Comparison of ENCODE assay signal across 11 mouse cellular contexts in the genomic region with DNA sequence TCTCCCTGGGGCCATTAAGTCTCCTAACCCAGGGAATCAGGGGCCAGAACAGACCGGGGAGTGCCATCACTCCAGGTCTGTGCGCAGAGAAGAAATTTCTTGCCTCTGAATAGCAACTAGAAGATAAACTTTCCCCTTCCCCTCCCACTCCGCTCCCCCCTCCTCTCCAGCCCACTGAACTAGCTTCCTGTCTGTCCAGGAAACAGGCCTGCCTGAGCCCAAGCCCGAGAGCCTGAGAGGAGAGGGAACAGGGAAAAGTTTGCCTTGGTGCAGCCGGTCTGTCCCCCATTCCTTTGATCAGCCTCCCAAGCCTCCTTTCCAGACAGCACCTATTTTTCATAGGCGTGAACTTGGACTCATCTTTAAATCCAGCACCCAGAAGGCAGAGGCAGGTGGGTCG. TPM values are rescaled to one million over a fixed set of nuclear protein-coding genes. Genes with fewer than 3 reads are reported as not detected.
DNase-seq lines count a peak whose midpoint lies in the region; ATAC-seq and TF ChIP-seq lines count a peak whose summit lies in the region.
"Had no signal": no experiment of that assay in that cellular context is flagged by ENCODE, and none has a peak within 500 bp of the region (broad histone marks: within the 10 kb centered on the region; RNA-seq: fewer than 3 reads in every experiment).

No protein-coding gene starts in this region.

- no peak for TF ChIP-seq CTCF in lung, embryonic 14.5 days (IDR thresholded peaks at IDR 0.05; ENCODE audit: low read depth)

- no peak overlapping the region for H3K4me2 ChIP-seq in hindbrain, embryonic 11.5 days (replicated peaks; ENCODE audit: low read depth, low read length)
- H3K4me2 ChIP-seq in intestine, embryonic 16.5 days (ENCODE audit: low read depth, low read length) = no peak overlapping the region
- no peak overlapping the region for H3K4me2 ChIP-seq in lung, embryonic 14.5 days

- no peak overlapping the region for H3K4me3 ChIP-seq in hindbrain, embryonic 10.5 days
- H3K4me3 ChIP-seq in hindbrain, embryonic 11.5 days (ENCODE audit: low read depth, low read length) = no peak overlapping the region
- H3K4me3 ChIP-seq in embryonic facial prominence, embryonic 10.5 days = no peak overlapping the region
- no peak overlapping the region for H3K4me3 ChIP-seq in intestine, embryonic 16.5 days (ENCODE audit: low read length)
- H3K4me3 ChIP-seq in lung, embryonic 14.5 days (ENCODE audit: low read depth, low read length) = no peak overlapping the region

- WGBS in hindbrain, embryonic 10.5 days = 60% methylated on average over 7 of the region's 7 CpGs
- 62% methylated on average over 7 of the region's 7 CpGs for WGBS in hindbrain, embryonic 11.5 days
- 52% methylated on average over 7 of the region's 7 CpGs for WGBS in embryonic facial prominence, embryonic 10.5 days
- WGBS in intestine, embryonic 16.5 days = 30% methylated on average over 7 of the region's 7 CpGs
- WGBS in lung, embryonic 14.5 days = 24% methylated on average over 7 of the region's 7 CpGs

- no peaks in the 10 kb centered on the region for H3K9me3 ChIP-seq in hindbrain, embryonic 10.5 days
- H3K9me3 ChIP-seq in hindbrain, embryonic 11.5 days (ENCODE audit: control insufficient read depth, low read length) = no peaks in the 10 kb centered on the region
- H3K9me3 ChIP-seq in embryonic facial prominence, embryonic 10.5 days = peaks cover under 1% of the 10 kb centered on the region; the same call in 1 of the 2 replicates
- H3K9me3 ChIP-seq in intestine, embryonic 16.5 days (ENCODE audit: control insufficient read depth, low read length) = no peaks in the 10 kb centered on the region
- no peaks in the 10 kb centered on the region for H3K9me3 ChIP-seq in lung, embryonic 14.5 days (ENCODE audit: low read depth, low read length)

- intact Hi-C loops in gastrocnemius, postnatal 36 days (cut with DNase I) = no loop called here

- no peak overlapping the region for H3K9ac ChIP-seq in hindbrain, embryonic 11.5 days (ENCODE audit: low read depth, low read length)
- 0 out of 2 replicates have a peak overlapping the region, but pooled peaks have one; percentile 2 for H3K9ac ChIP-seq in intestine, embryonic 16.5 days (ENCODE audit: low read depth, low read length)
- H3K9ac ChIP-seq in lung, embryonic 14.5 days = no peak overlapping the region

- DNase-seq in hindbrain, embryonic 10.5 days (ENCODE audit: low spot score) = no peak
- no peak for DNase-seq in hindbrain, embryonic 11.5 days (ENCODE audit: low spot score)
- DNase-seq in embryonic facial prominence, embryonic 10.5 days (ENCODE audit: low spot score) = no peak
- peak; percentile 55 for DNase-seq in lung, embryonic 14.5 days
- no peak for DNase-seq in urinary bladder, postnatal 4 days (ENCODE audit: low spot score in 2 of 2)
- DNase-seq in gastrocnemius, postnatal 36 days = no peak
- DNase-seq in thymus, postnatal 10 days (ENCODE audit: low spot score in 2 of 2) = no peak
- DNase-seq: adrenal gland, adult 2 months; gastrocnemius, postnatal 25 days; midbrain, embryonic 14.5 days had no signal

- H3K4me1 ChIP-seq in hindbrain, embryonic 10.5 days (replicated peaks) = peaks cover 89% of the 10 kb centered on the region
- H3K4me1 ChIP-seq in hindbrain, embryonic 11.5 days (replicated peaks; ENCODE audit: control insufficient read depth, insufficient read depth, low read length) = peaks cover 19% of the 10 kb centered on the region
- H3K4me1 ChIP-seq in embryonic facial prominence, embryonic 10.5 days = peaks cover 93% of the 10 kb centered on the region
- peaks cover 36% of the 10 kb centered on the region for H3K4me1 ChIP-seq in intestine, embryonic 16.5 days (ENCODE audit: control insufficient read depth, insufficient read depth, low read length)
- peaks cover 50% of the 10 kb centered on the region for H3K4me1 ChIP-seq in lung, embryonic 14.5 days (ENCODE audit: insufficient read depth)

- no peaks in the 10 kb centered on the region for H3K27me3 ChIP-seq in hindbrain, embryonic 10.5 days (ENCODE audit: insufficient read depth, poor library complexity, severe bottlenecking)
- no peaks in the 10 kb centered on the region for H3K27me3 ChIP-seq in hindbrain, embryonic 11.5 days (ENCODE audit: control insufficient read depth, insufficient read depth, low read length)
- H3K27me3 ChIP-seq in embryonic facial prominence, embryonic 10.5 days (replicated peaks; ENCODE audit: low read depth, poor library complexity, severe bottlenecking) = no peaks in the 10 kb centered on the region
- H3K27me3 ChIP-seq in intestine, embryonic 16.5 days (replicated peaks; ENCODE audit: control insufficient read depth, insufficient read depth, low read length) = no peaks in the 10 kb centered on the region
- no peaks in the 10 kb centered on the region for H3K27me3 ChIP-seq in lung, embryonic 14.5 days (ENCODE audit: insufficient read depth, low read length)

- ATAC-seq in hindbrain, embryonic 11.5 days (ENCODE audit: low FRiP score) = no peak
- ATAC-seq in intestine, embryonic 16.5 days = no peak
- ATAC-seq in lung, embryonic 14.5 days (ENCODE audit: insufficient read depth) = no peak

- no peaks in the 10 kb centered on the region for H3K36me3 ChIP-seq in hindbrain, embryonic 10.5 days
- H3K36me3 ChIP-seq in hindbrain, embryonic 11.5 days (ENCODE audit: control insufficient read depth, insufficient read depth, low read length) = no peaks in the 10 kb centered on the region
- no peaks in the 10 kb centered on the region for H3K36me3 ChIP-seq in embryonic facial prominence, embryonic 10.5 days (replicated peaks)
- no peaks in the 10 kb centered on the region for H3K36me3 ChIP-seq in intestine, embryonic 16.5 days (ENCODE audit: control insufficient read depth, insufficient read depth, low read length)
- H3K36me3 ChIP-seq in lung, embryonic 14.5 days (ENCODE audit: insufficient read depth) = no peaks in the 10 kb centered on the region

- H3K27ac ChIP-seq in hindbrain, embryonic 10.5 days = peak overlapping the region; percentile 83
- no peak overlapping the region for H3K27ac ChIP-seq in hindbrain, embryonic 11.5 days (ENCODE audit: low read depth, low read length)
- H3K27ac ChIP-seq in embryonic facial prominence, embryonic 10.5 days (replicated peaks) = peak overlapping the region; percentile 95
- peak overlapping the region; percentile 3; the same call in 1 of the 2 replicates for H3K27ac ChIP-seq in intestine, embryonic 16.5 days (ENCODE audit: low read length)
- H3K27ac ChIP-seq in lung, embryonic 14.5 days (ENCODE audit: low read depth) = peak overlapping the region; percentile 39

RNA-seq across cellular contexts. Expression of a gene that starts 48.2 kb away (rescaled TPM):
- 140 and 180 TPM in 2 replicates for polyA plus RNA-seq in hindbrain, embryonic 10.5 days (2016; fragmentation: Nextera tagmentation; extraction: Ambion mirVana)
- 141 and 159 TPM in 2 replicates for polyA plus RNA-seq in hindbrain, embryonic 11.5 days (2014; fragmentation: Nextera tagmentation; extraction: Ambion mirVana)
- 147 TPM in 2 replicates for polyA plus RNA-seq in embryonic facial prominence, embryonic 10.5 days (2016; fragmentation: Nextera tagmentation; extraction: Ambion mirVana)
- polyA plus RNA-seq in intestine, embryonic 16.5 days (2015; fragmentation: Nextera tagmentation; extraction: Ambion mirVana) = 38.0 and 53.4 TPM in 2 replicates
- 69.5 and 80.2 TPM in 2 replicates for polyA plus RNA-seq in lung, embryonic 14.5 days (2014; fragmentation: Nextera tagmentation; extraction: Ambion mirVana)
- total RNA-seq in gastrocnemius, postnatal 36 days (2021) = 10 to 100 TPM; 21.3 to 25.6 TPM

RNA-seq across cellular contexts. Expression of a gene that starts 57.5 kb away (rescaled TPM):
- 1.8 and 2.2 TPM in 2 replicates for polyA plus RNA-seq in hindbrain, embryonic 10.5 days (2016; fragmentation: Nextera tagmentation; extraction: Ambion mirVana)
- 1.4 and 1.7 TPM in 2 replicates for polyA plus RNA-seq in hindbrain, embryonic 11.5 days (2014; fragmentation: Nextera tagmentation; extraction: Ambion mirVana)
- polyA plus RNA-seq in embryonic facial prominence, embryonic 10.5 days (2016; fragmentation: Nextera tagmentation; extraction: Ambion mirVana) = 1.6 and 2.1 TPM in 2 replicates
- 18.3 and 21.5 TPM in 2 replicates for polyA plus RNA-seq in intestine, embryonic 16.5 days (2015; fragmentation: Nextera tagmentation; extraction: Ambion mirVana)
- 0.84 and 1.1 TPM in 2 replicates for polyA plus RNA-seq in lung, embryonic 14.5 days (2014; fragmentation: Nextera tagmentation; extraction: Ambion mirVana)
- 1 to 10 TPM; 7.9 to 9.5 TPM for total RNA-seq in gastrocnemius, postnatal 36 days (2021)
